Mouse (Mus musculus) left cerebral cortex, adult 9 months (tissue): ENCODE measurements around the gene Il22ra1.
A peak's percentile ranks its signal among the peaks of the same experiment; 100 is the strongest.

Experiments used
- DNase-seq, 2 experiments: peaks; one replicate each; pipeline ENCODE4 v3.0.0; 2022; ENCODE audit warnings: low spot score in 2 of 2

The Il22ra1 gene

DNA sequence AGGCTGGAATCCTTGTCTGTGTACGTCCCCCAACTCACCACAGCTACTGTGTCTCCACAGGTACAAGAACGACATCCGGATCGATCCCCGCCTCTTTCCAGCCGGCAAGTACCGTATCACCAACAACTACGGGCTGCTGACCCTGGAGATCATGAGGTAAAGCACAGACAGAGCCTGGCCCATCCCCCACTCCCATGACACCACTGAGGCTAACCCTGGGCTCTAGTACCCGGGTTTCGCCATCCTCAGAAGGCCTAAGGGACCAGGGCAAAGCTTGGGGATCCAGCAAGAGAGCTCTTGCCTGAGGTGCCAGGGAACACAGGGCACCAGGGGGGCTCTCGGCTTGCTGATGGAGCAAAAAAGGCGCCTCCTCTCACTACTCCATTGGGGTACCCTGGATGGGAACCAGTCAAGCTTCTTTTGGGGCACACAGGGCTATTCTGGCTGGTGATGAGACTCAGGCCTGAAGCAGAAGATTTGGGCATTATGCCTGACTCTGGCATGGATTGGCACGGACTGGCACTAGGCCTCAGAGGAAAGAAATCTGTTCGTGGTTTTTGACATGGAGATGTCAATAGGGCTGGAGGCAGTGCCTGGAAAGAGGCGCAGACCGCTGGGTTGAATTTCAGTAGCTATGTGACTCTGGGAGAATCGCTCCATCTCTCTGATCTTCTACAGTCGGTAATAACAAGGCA lies 42.8 kb downstream of the Il22ra1 start:
- DNase-seq, result no peak

DNA sequence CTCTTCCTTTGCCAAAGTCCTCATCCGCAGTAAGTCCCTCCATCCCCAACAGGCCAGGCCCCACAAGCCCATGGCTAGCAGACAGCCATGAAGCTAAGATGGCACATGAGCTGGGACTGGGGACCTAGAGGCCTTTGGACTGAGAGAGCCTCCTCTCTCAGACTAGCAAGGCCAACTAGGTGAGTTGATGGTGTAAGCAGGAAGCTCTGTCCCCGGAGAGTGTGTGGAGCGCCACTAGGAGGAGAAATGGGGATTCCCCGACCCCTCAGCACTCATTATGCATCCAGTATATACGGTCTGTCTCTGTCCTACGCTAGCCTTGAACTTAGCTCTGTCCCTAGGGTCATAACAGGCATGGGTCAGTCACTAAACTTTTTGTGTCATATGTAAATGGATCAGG lies 43.6 kb downstream of the Il22ra1 start:
- no peak for DNase-seq

DNA sequence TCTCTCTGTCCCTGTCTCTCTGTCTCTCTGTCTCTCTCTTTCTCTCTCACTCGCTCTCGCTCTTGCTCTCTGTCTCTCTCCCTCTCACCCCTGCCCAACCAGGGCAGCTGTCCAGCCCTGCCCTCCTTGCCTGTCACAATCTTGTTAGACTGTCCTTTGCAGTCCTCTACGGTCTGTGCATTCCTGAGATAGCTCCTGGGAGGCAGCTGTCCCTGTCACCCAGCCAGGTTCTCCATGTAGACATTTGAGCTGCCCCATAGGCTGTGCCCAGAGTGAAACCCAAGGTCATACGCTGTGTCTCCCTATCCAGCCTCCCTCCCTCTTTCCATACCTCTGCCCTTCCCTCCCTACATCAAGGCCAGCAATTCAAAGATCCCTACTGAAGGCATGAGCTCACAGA lies 44.7 kb downstream of the Il22ra1 start:
- no peak for DNase-seq

DNA sequence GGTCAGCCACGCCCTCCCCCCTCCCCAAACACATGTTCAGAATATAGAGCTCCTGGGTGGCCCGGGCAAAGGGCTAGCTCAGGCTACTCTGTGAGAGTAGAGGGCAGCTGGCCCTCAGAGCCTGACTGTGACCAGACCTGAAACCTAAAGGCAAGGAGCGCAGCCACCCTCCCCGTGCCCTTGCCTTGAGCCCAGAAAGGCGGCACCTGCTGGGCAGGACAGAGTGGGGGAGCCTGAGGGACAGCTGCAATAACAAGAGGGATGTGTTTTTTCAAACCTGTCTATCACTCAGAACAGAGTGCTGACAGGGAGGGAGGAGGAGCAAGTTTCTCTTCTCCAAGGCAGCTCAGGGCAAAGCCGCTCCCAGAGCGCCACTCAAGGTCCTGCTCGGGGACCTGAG lies 46.5 kb downstream of the Il22ra1 start:
- no peak for DNase-seq

DNA sequence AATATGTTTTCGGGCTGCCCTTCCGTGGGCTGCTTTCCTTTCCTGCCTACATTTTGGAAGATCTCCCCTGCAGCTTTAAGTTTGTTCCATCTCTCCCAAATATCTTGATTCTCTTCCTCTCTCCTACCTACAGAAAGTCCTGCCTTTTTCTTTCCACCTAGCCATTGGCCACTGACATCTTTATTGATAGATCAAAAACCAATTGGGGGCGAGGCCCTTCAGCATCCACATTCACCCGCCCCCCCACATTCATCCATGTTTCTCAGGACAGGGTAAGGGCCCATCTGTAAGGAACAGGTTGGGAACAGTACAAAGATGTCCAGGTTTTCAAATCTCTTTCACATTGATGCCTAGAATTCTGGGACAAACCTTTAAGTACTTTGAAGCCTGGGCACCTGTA lies 48.9 kb downstream of the Il22ra1 start:
- DNase-seq, result no peak

DNA sequence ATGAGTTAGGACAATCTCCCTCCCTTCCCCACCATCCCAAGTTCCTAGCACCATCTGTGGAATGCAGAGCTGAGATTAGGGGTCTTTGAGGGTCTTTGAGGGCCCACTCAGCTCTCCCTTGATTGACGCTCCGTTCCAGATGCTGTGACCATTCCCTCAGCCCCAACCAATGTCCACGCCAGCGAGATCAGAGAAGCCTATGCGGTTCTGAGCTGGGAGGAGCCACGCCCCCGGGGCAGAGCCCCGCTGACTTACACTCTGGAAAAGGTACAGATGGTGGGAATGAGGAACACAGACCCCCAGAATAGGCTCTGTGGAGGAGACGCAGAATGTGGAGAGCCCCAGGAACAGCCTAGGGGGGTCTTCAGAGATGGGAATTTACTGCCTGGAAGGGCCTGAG lies 51.7 kb downstream of the Il22ra1 start:
- DNase-seq, result no peak

DNA sequence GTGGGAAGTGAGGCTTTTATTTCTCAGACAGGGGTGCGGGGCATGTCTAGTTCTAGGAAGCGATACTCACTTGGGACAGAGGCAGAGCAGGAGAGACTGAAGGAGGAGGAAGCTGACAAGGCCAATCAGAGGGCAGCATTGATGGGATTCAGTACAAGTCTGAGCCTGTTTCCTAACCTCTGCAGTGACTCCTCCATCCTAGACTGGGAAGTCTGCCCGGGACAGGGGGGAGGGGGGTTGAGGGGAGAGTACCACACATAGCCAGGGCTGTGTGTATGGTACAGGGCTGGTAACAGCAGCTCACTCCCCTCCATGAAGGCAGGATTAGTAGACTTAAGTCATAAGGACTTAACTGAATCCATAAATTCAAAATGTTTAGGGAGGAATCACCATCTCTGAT lies 52.3 kb downstream of the Il22ra1 start:
- DNase-seq, result no peak

DNA sequence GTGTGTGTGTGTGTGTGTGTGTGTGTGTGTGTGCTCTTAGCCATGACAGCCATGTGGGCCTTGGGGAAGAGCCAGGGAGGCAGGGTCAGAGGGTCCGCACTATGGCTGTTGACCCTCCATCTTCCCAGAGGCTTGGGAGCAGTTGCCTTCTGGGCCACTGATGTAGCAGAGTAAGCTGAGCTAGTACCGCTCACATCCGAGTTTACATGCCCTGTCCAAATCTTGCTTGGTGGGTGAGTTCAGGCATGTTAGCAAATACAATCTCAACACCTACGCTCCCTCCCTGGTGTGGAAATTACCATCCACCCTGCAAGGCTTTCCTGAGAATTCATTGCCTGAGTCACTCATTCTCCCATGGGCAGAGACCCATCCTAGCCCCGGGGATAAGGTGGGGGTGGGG lies 53.3 kb downstream of the Il22ra1 start:
- no peak for DNase-seq

DNA sequence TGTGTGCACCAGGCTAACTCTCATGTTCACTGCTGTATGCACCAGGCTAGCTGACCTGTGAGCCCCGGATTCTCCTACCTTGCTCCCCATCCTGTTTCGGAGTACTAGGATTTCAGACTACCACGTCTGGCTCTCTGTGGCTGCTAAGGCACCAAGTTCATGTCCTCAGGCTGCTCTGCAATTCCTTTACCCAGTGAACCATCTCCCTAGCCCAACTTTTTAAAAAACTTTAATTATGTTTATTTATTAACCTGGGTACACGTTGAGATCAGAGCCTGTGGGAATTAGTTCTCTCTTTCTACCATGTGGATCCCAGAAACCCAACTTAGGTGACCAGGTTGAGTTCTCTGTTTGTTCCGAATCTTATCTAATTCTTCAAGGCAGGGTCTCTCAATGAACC lies 58.6 kb downstream of the Il22ra1 start:
- no peak for DNase-seq

DNA sequence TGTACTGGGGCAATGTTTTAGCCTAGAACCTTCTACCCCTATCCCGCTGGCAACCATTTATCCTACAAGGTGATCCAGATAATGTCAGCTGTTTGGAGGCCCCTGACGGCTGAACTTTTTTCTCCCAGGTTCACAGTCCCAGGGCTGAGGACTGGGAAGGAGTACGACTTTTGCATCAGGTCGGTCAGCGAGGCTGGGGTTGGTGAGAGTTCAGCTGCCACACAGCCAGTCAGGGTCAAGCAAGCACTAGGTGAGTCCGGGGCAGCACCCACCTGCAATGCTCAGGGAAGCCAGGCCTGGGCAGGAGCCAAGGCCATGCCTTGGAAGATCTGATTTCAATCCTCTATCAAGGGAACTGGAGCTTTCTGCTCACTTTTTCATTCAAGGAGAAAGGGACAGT lies 59.3 kb downstream of the Il22ra1 start:
- DNase-seq, result no peak

DNA sequence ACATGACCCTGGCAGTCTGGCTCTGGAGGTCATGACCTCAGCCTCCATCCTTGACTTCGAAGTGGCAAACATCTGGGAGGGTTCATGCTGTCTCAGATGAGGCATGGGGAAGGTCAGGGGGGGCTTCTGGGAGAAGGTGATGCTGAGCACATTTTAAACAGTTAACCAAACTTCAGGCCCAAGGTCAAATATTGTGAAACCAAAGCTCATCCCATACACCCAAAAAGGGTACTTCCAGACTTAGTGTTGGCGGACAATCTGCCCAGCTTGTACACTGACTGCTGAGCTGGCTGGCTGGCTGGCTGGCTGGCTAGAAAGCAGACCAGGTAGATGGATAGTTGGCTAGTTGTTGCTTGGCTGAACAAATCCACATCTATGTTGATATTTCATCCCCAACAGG lies 61.2 kb downstream of the Il22ra1 start:
- no peak for DNase-seq

DNA sequence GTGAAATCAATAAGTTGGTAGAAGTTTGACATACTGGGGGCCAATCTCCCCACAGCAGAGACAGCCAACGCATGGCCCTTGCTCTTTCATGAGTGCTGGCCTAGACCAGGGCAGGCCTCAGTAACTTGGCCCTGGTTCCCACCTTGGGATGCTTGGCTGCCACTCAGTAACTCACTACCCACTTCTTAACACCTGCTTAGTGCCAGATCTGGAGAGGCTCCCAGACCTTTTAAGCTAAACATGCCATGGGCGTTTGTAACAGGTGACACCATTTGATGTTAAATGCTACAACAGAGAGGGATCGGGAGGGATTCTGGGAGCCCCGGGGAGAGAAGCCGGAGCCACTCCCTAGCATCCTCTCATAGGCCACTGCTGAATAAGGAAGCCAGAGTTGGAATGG lies 64.8 kb downstream of the Il22ra1 start:
- DNase-seq, result no peak

DNA sequence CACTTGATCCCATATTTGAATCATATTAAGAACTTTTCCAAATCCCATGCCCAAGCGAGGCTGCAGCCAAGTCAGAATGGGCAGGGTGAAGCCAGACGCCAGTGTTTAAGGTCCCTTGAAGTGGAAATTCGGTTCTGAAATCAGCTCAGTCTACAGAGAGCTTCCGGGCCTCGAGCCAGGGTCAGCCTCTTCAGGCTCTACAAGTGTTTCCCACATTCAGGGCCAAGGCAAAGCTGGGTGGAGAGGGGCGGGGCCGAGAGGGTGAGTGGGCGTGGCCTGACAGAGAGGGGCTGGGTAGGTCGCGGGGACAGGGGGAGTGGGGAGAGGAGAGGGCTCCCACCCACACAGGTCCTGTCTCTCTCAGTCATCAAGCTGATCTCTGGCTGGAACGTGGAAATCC lies 70.0 kb downstream of the Il22ra1 start:
- DNase-seq, result peak in 1 of 2 experiments; percentile 10

DNA sequence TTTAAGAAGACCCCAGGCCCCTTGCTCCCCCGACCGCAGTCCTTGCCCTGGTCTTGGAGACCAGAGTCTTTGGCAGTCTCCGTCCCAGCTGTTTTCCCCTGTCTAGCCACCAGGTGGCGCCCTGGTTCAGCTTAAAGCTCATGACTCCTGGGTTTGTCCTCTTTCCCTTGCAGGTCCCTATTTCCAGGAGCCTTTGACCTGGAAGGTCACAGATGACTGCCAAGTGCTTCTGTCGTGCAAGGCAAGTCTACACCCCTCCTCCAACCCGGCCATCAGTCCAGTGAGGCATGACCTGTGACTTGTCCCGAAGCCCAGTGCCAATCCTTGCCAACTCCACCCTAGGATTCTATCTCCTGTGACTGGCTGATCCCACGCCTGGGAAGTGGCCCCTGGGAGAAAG lies 73.6 kb downstream of the Il22ra1 start:
- peak; percentile 25 to 90 for DNase-seq
